Mouse (Mus musculus) c-Kit-negative CD71-positive TER-119-positive erythroid progenitor cells, embryonic 14.5 days (primary cell): ENCODE data around the gene Gas2l2.

Source experiments
- DNase-seq: peaks from one replicate; pipeline ENCODE4 v3.0.0-alpha.2; 2013; ENCODE audit warnings: low read depth, low spot score

Gas2l2 gene

DNA sequence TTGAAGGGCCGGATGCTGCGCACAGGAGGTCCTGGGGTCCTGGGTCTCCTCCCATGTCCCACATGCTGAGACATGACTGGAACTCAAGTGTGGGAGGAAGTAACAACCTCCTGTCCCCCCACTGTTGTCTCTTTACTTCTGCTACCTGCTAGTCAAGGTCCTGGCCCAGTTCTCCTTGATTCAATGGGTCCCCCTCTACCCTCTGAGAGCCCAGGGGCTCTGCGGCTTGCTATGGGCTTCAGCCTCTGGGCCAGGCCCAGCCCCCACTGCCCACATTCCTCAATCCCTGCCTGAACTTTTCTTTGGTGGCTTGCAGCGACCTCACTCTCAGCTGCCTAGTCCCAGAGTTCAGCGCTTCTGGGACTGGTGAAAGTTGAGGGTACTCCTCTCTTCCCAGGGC is at the start of gene Gas2l2:
TSS of gene Gas2l2 (minus strand) at position 101 of the 400 bp plus-strand sequence.
- no peak for DNase-seq

DNA sequence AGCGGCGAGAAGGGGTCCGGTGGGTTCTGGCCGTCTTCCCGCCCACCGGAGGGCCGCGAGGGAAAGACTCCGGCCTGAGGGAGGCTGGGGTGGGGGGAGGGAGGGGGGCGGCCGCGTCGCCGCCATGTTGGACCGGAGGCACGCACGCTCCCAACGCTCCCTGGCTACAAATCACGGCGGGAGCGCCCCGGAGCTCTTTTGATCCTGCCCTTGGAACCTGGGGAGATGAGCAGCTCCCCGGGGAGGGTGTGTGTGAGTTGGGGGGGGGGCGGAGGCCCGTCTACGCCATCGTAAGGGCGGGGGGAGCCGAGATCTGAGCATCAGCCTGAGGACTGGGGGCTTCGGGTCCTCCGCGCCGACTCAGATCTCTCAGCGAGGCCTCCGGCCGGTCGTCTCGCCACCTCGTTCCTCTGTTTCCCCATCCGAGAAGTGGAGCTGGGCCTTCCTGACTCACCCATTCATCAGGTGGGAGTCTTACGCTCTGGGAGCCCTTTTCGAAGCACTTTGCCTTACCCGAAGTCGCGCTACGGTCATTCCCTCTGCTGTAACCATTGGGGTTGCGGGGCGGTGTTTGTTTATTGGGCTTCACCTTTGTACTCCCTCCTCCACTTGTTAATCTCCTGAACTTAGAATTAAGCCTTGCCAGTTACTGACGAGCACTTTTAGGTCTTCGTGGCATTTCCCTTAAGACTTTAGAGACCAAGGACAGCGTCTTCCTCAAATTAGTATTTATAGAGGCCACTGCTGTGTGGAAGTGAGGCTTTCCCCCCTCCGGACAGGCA is 44.2 kb upstream of the Gas2l2 start:
- peak; percentile 40 for DNase-seq

DNA sequence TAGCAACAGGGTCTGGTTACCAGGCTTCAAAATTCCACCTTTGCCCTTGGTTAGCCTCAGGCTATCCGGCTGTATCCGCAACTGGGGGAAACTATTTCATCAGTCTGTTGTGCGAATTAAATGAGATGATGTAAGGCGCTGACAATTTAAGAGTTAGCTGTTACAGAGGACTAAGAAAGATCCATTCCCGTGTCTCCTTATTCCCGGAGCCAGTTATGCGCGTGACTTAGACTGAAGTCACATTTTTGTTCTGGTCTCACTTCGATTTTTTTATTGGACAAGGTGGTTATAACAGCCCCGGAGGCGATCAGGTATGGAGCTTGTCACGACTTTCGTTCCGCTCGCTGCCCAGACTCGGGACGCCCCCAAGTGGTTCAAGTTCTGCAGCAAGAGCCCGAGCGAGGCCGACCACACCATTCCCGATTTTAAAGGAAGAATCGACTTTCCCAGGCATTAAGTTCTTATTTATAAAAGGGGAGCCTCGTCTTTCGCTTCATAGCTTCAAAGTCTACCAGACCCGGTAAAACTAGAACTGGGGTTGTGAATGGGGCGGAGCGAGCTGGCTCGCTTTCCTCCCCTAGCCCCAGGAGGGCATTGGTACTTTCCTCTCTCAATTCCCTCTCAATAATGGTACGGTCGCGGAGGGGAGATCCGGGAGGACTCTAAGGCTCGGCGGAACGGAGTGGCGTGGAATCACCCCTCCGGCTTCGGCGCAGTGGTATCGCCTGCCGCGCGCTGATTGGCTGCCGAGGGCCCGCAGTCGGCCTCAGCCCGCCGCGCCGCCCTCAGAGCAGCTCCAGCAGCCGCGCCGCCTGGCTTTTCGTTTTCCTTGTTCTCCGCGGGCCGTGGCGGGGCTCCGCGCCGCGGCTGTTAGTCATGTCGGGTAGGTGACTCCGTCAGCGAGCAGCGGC is 43.3 kb upstream of the Gas2l2 start, which contains the start of gene Taf15:
TSS of gene Taf15 (plus strand) at position 763 of the 911 bp plus-strand sequence.
- peak; percentile 98 for DNase-seq

DNA sequence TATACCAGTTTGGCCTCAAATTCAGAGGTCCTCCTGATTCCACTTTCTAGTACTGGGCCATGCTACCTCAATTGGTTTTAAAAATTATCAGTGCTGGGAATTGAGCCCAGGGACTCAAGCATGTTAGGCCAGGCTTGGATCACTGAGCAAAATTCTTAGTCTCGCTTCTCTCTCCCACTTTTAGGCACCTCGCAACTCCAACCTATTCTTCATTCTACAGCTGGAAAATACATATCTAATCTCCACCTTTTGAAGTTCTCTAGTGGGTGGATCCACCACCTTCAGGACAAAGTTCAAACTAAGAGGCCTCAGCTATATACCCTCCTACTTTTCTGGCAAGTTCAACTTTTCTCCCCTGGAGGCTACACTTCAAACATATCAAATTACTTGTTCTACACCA is 42.5 kb upstream of the Gas2l2 start:
- DNase-seq: no peak

DNA sequence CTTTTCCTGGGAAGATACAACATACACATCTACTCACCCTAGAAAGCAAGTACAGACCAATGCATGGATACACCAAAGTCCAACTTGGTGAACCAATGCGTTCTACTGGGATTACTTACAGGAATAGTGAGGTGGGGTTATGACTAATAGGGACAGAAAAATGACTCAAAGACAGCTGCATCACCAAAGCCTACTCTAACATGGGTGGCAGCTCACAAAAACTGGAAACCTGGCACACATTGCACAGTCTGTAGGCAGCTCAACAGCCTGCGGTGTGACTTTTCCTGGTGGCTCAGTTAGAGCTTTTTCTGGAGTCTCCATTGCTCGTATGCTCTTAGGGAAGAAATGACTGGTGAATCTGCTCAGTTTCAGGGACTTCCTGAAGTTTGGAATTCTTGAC is 39.5 kb upstream of the Gas2l2 start:
- DNase-seq: no peak

DNA sequence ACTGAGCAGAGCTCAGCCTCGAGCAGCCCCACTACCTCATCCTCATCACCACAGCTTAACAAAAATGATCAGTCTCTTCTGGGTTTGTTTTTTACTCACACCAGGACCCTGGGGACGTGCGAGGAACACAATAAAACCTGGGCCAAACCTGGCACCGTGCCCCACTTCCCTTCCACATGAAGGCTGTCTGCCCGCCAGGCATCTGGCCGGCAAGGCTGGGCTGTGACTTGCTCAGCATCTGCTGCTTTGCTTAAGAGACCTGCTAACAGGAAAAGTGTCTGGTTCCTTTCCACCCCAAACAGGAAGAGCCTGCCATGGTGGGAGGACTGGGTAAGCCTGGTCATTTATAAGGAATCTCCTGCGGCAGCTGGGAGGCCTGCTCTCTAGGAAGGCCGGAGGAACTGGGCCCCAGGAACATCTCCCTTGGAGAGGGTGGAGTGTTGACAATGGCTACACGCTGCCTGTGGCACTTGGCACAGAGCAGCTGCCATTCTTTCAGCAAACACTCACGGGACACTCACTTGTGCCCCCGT is 37.9 kb upstream of the Gas2l2 start:
- DNase-seq: no peak

DNA sequence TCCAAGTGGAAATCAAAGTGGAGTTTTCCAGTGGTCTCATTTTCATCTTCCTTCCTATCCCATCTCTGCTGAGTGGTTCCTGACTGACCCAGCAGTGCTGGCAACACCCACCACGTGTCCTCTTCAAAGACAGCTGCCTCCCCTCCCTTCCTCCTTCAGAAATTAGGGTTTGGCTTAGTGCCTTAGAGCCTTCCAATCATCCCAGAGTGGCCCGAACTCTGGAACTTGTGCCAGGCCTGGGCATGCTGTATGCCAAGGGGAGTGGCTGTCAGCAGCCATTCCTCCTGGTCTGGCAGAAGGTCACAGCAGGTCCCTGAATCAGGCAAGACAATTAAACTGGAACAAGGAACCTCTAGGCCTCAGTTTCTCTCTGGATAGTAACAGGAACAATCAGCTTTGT is 36.7 kb upstream of the Gas2l2 start:
- DNase-seq: no peak

DNA sequence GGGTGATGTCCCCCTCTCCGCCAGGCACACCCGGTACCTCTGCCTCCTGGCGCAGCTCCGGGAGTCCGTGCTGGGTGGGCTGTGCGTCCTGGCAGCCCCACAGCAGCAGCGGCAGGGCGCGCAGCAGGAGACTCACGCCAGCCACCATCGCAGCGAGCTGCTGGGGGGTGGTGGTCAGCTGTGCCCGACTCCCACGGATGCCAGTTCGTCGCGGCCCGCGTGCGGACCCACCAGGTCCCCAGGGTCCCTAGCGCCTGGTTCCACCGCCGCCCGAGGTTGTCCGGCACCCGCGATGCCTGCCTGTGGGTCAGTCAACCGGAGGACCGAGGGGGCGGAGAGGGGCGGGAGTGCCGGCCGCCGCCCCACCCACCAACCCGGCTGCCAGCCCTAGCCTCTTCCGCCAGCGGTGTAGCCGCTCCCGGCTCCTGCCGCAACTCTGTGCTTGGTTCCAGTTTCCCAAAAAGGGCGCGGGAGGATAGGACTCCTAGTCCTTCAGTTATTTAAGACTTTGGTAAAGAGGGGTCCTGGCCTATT is 33.5 kb upstream of the Gas2l2 start, which contains the start of gene Mmp28:
TSS of gene Mmp28 (minus strand) at position 361 of the 534 bp plus-strand sequence.
- no peak for DNase-seq

DNA sequence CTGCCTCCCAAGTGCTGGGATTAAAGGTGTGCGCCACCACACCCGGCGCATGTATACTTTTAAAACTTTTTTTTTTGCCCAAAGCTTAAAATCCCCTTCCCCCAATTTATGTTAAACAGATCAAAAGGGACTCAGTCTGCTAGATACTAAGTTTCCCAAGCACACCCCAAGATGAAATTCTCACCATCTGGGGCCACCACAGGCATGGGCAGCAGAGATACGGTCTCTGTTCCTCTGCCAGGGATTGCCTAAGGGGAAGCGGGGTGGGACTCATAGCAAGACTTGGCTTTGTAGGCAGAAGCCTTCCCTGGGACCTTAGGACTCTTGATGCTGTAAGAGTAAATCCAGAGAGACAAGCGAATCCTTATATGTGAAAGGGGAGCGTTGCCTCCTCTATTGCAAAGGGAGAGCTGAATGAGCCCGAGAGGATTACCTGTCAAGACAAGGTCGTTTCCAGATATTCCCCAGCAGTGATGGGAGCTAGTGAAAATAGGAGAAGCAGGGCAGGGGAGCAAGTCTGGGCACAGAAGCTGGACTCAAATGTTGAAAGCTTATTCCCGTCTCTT is 32.3 kb upstream of the Gas2l2 start:
- no peak for DNase-seq

DNA sequence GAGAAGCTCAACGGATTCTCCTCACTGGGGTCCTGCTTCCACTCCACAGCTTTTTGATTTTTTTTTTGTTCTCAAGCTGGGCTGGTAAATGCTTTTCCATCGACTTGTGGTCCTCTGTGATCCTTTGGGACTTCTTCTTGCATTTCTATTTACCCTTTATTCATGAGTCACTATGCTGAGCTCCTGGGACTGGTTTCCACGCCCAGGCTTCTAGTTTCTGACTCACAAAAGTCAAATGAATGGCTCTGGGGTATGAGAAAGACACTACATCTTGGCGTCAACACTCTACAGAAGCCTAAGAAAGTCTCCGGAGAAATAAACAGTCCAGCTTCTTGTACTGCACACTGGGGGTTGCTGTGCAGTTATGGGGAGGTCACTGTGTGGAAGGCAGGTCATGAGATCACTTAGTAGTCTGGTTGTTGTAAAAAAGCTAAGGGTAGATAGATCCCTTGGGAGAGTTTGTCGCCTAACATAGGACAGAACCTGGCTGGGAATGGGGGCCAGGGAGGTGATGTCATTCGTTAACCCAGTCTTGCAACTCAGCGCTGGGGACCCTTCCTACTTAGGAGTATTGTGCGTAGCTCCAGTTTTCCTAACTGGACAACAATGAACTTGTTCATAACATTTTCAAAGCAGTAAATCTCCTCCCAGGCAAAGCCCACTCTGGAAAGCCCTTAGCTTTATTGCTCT is 28.8 kb upstream of the Gas2l2 start:
- no peak for DNase-seq

DNA sequence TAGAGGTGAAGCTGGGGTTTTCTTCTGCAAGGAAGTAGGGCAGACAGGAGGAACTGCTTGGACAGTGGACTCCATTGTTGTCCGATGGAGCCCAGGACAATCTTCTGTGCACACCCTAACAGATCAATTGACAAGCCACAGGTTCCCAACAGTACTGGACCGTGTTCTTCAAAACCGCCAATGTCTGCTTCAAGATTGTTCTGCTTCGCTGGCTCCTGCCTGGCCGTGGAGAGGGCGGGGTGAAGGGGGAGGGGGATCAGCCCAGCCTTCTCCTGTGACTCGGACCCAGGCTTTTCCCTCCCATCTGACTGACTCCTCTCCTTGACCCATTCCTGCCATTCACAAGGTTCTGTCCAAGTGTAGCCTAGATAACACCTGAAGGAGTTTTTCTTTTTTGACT is 28.0 kb upstream of the Gas2l2 start:
- no peak for DNase-seq

DNA sequence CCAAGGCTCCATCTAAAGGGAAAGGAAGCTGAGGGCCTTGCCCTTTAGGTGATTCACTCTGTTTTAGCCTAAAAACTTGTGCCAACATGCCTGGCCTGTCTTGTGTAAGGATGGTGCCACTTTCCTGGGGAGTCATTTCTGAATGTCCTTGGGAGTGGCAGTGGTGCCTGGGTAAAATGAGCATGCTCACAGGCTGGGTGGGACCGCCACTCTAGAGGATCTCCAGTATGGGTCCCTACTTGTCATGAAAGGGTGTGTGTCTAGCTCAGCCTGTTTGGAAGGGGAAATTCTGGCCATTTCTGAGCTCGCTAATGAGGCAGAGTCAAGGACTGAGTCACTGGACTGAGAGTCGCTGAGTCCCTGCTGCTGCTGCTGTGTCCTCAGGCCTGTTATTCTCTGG is 26.4 kb upstream of the Gas2l2 start:
- DNase-seq: no peak

DNA sequence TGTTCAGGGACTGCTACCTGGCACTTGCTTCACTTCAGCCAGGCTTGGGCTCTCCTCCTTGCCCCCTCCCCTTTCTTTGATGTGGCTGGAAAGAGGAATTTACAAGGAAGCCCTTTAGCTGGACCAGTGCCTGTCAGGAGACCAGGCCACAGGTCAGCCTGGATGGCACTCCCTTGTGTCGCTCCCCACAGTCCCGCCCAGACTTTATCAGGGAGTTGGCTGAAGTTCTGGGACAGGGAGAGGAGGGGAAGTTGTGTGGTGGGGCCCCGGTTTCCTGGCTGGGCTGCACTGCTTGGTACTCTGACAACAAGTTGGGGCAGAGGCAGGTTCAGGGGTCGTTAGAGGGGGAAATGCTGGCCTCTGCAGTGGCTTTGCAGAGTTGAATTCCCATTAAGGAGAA is 25.3 kb upstream of the Gas2l2 start:
- DNase-seq: no peak

DNA sequence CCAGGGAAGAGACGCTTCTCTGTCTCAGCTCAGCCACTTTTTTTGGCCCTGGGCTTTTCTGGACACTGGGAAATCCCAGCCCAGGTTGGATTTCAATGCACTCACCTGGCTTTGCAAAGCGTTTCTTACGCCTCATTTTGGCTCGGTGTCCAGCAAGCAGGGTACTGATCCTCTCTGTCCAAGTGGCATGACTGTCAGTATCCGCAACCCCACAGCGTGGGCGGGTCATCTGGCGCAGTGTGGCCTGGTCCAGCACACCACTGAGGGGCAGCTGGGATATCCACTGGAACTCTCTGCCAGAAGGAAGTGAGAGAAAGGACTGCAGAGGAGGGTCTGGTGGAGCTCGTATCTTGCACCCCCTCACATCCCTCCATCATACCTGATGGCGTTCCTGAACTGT is 22.0 kb upstream of the Gas2l2 start:
- no peak for DNase-seq

DNA sequence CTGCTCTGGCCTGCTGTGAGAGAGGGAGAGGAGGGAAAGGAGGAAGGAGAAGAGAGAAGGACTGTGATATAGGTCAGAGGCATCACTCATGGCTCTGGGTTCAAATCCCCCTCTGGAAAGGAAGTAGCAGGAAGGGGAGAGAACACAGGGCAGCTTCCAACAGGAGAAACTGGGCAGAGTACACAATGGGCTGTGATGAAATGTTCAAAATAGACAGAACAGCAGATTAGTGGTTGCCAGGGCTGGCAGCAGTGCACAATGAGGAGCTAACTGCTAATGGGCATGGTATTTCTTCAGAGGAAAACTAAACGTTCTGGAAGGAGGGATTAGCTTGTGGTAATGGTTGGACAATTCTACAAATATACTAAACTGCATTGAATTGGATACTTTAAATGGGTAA is 21.3 kb upstream of the Gas2l2 start:
- no peak for DNase-seq

DNA sequence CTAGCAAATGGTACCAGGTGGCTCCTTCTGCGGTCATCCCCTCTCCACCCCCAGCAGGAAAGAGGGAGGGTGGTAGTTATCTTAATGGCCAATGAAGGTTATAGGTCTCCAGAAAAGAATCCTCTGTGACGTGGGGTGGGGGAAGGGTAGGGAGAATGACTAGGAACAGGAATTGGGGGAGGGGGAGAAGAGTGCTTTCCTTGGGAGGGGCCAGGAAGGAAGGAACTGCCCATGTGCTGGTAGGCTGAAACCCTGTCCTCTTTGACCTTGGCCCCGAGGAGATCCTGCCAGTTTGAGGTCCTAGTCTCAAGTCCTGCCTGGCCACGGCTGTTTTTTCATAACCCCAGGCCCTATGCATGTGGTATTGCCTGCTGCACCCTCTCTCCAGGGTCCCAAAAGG is 20.0 kb upstream of the Gas2l2 start:
- DNase-seq: no peak

DNA sequence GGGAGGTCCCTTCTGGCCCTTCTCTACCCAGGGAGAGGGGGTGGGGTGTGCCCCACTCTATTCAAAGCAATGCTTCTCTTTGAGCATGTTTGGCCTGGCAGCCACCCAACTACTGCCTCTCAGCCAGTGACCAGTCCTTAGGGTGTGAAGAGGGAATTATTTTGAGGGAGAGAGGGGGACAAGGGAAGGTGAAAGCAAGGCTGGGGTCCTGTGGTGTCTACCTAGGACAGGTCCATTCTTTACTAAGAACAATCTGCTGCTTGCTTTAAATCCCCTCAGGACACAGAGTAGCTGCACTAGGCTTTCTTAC is 19.6 kb upstream of the Gas2l2 start:
- no peak for DNase-seq

DNA sequence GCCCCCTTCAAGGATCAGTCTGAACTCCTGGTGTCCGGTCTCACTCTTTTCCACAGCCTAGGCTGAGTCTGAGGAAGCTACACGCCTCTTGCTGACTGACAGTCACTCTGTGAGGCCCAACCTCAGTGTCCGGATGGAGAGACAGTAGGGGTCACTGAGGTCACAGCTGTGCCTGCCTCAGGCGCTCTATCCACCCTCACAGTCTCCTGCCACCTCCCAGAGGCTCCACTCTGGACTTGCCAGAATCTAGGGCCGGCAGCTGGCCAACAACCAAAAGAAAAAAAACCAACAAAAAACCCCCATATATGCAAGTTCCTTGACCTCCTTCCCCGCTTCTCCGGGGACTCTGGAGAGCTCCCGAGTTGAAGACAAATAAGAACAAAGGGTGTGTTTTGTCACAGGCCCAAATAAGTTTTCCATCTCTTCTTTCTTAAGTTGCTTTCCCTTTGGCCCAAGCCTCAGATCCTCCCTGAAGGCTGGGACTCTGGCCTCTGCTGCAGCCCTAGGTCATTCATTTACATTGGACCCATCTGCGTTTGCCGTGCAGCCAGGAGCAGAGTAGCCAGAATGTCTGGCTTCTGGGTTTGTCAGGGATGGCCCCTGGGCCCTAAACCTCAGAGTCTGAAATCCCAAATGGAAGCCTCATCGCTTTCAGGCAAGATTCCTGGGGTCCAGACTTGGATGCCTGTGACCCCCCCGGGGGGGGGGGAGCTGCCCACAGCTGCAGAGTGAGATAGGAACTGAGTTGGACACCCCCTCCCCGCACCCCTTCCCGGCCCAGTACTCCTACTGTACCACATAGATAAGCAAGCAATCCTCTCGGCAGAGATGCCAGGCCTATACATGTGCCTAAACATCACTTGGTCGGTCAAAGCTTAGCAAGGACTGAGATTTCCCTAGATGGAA is 19.0 kb upstream of the Gas2l2 start:
- DNase-seq: no peak

DNA sequence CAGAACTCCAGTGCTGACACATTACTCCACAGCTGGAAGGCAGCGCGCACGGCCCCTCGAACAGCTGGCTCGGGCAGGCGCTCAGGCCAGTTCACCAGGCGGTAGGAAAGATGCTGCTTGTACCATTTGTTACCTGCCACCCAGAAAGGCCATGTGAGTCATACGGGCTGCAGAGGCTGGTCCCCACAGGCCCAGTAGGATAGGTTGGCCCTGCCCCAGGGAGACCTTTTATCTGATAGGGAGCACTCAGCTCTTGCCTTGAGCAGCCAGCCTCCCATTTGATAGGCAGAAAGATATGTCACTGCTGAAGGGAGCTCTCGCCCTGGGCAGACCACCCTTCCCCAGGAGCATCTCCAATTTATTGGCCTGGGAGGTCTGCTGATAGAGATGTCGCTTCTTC is 18.4 kb upstream of the Gas2l2 start:
- no peak for DNase-seq

DNA sequence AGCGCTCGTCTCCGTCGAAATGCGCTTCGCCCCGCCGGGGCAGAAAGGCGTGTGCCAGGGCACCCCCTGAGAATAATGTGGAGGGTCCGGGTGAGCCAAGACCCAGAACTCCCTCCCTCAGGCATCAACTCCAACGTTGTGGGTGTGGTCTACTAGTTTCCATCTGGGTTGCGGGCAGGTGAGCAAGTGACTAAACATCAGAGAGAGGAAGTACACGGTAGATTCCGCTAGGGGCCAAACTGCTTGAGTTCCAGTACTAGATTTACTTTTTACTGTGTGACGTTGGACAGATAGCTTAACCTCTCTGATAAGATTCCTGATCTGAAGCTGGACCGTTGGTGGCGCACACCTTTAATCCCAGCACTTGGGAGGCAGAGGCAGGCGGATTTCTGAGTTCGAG is 15.7 kb upstream of the Gas2l2 start:
- DNase-seq: no peak
